Mouse (Mus musculus): ENCODE measurements at regions not wholly inside any gene's neighbourhood (a gene's known extent, or its start where the extent isn't known, plus 50 kb on each side); places are given as distances from the start of the nearest gene placed in this dataset.

DNA sequence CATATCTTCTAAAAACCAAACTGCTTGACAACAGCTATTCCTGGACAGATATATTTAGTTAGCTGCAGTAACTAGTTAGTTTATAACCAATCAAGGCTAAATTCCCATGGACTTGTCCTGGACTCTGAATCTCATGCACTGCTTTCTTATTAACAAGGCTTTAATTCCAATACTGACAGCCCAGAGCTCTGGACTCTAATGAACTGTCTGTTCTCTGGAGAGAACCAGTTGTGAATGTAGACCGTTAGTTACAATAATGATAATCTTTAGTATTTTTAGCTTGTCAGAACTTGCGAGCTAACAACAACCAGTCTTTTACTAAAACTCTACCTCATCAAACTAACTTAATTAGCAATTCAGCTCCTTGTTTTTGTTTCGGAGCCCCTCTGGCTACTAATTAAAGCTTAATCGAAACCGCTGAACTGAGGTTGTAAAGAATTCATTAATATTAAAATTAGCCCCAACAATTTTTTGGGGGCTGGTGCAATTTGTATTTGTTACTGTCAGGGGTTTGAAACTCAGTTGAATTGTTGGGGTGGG lies 316.3 kb downstream of the Tmem182 start:
- TF ChIP-seq POLR2A (IDR thresholded peaks at IDR 0.05; ENCODE audit: control insufficient read depth in 1 of 2, insufficient read depth in 1 of 2, low read depth in 1 of 2, low read length in 2 of 2, poor library complexity in 1 of 2) (no peak), ZKSCAN1 (IDR thresholded peaks at IDR 0.05; ENCODE audit: low read depth, low read length) (no peak), USF2 (IDR thresholded peaks at IDR 0.05; ENCODE audit: borderline replicate concordance in 1 of 2, insufficient read depth in 1 of 2, low read depth in 1 of 2, low read length in 2 of 2) (no peak), GABPA (IDR thresholded peaks at IDR 0.05; ENCODE audit: low read depth, low read length) (no peak), MYC (IDR thresholded peaks at IDR 0.05; ENCODE audit: low read depth, low read length) (no peak), CTCF (IDR thresholded peaks at IDR 0.05 in 2 of 3, conservative IDR thresholded peaks at IDR 0.05 in 1 of 3; ENCODE audit: control insufficient read depth in 1 of 3, insufficient read depth in 1 of 3, low read depth in 2 of 3, low read length in 3 of 3, poor library complexity in 1 of 3, severe bottlenecking in 1 of 3) (no peak), MAZ (IDR thresholded peaks at IDR 0.05; ENCODE audit: low read depth, low read length) (no peak), ETS1 (IDR thresholded peaks at IDR 0.05; ENCODE audit: low read depth, low read length) (no peak), ZMIZ1 (IDR thresholded peaks at IDR 0.05; ENCODE audit: low read depth, low read length) (no peak), MXI1 (IDR thresholded peaks at IDR 0.05; ENCODE audit: low read depth, low read length) (no peak), POLR2AphosphoS2 (IDR thresholded peaks at IDR 0.05; ENCODE audit: low read length) (no peak), CHD1 (IDR thresholded peaks at IDR 0.05; ENCODE audit: low read depth, low read length) (no peak), E2F4 (IDR thresholded peaks at IDR 0.05; ENCODE audit: borderline replicate concordance, low read depth, low read length) (no peak), GATA1 (IDR thresholded peaks at IDR 0.05; ENCODE audit: low read depth, low read length) (no peak), MAFK (IDR thresholded peaks at IDR 0.05; ENCODE audit: borderline replicate concordance, low read depth, low read length) (no peak), TBP (IDR thresholded peaks at IDR 0.05; ENCODE audit: low read depth, low read length) (no peak), NELFE (IDR thresholded peaks at IDR 0.05; ENCODE audit: low read depth, low read length) (no peak), MEF2A (IDR thresholded peaks at IDR 0.05; ENCODE audit: extremely low read depth, insufficient replicate concordance, low read depth, low read length, poor library complexity, severe bottlenecking) (no peak)
- H3K9me3 ChIP-seq (replicated peaks; ENCODE audit: insufficient read depth, low read length) = no peaks in the 10 kb centered on the region
- no peak for DNase-seq (ENCODE audit: low read depth, low spot score)

DNA sequence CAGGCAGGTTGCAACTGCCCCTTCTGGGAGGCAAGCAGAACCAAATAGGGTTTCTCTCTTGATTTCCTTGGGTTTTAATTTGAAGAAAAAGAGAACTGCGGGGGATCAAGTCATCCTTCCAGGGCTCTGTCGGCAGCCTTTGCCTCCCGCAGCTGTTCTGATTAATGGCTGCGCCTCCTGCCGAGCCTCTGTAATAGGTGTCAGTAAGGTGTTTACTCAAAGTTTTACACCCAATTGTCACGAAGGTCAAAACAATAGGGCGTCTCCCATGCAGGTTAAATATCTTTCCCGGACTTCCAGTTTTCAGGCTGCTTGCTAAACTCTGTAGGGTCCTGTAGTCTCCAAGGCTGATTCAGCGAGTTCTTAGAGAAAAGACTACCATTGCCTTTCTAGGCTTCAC lies 326.0 kb downstream of the Tmem182 start:
- H3K27me3 ChIP-seq (ENCODE audit: control insufficient read depth in 1 of 2, insufficient read depth in 2 of 2, low read length in 2 of 2) = no peaks in the 10 kb centered on the region
- TF ChIP-seq RCOR1 (IDR thresholded peaks at IDR 0.05; ENCODE audit: low read depth, low read length) (no peak), CTCF (IDR thresholded peaks at IDR 0.05 in 2 of 3, conservative IDR thresholded peaks at IDR 0.05 in 1 of 3; ENCODE audit: control insufficient read depth in 1 of 3, insufficient read depth in 1 of 3, low read depth in 2 of 3, low read length in 3 of 3, poor library complexity in 1 of 3, severe bottlenecking in 1 of 3) (no peak), HCFC1 (IDR thresholded peaks at IDR 0.05; ENCODE audit: low read depth, low read length) (no peak), MXI1 (IDR thresholded peaks at IDR 0.05; ENCODE audit: low read depth, low read length) (no peak), POLR2A (IDR thresholded peaks at IDR 0.05; ENCODE audit: control insufficient read depth in 1 of 2, insufficient read depth in 1 of 2, low read depth in 1 of 2, low read length in 2 of 2, poor library complexity in 1 of 2) (no peak), CHD2 (IDR thresholded peaks at IDR 0.05; ENCODE audit: low read length) (no peak)
- no peaks in the 10 kb centered on the region for H3K9me3 ChIP-seq (replicated peaks; ENCODE audit: insufficient read depth, low read length)
- no peak overlapping the region for H3K27ac ChIP-seq (ENCODE audit: control insufficient read depth, low read depth, low read length)
- H3K79me2 ChIP-seq (ENCODE audit: control insufficient read depth, insufficient read depth, low read length, poor library complexity) = no peaks in the 10 kb centered on the region
- DNase-seq (ENCODE audit: low read depth, low spot score) = no peak
- H3K36me3 ChIP-seq (ENCODE audit: control insufficient read depth in 1 of 2, insufficient read depth in 2 of 2, low read length in 2 of 2) = no peaks in the 10 kb centered on the region
- no peak overlapping the region for H3K9ac ChIP-seq (ENCODE audit: control insufficient read depth, low read depth, low read length, poor library complexity, severe bottlenecking)
- no peaks in the 10 kb centered on the region for H3K4me1 ChIP-seq (ENCODE audit: control insufficient read depth in 1 of 2, insufficient read depth in 2 of 2, low read length in 2 of 2)
- H3K4me3 ChIP-seq (ENCODE audit: control insufficient read depth in 1 of 2, insufficient read depth in 1 of 2, low read depth in 2 of 2, low read length in 2 of 2) = no peak overlapping the region

More for the DNA sequence above, 316.3 kb downstream of the Tmem182 start:
- H3K4me3 ChIP-seq (ENCODE audit: control insufficient read depth in 1 of 2, insufficient read depth in 1 of 2, low read depth in 2 of 2, low read length in 2 of 2) = no peak overlapping the region
- no peak overlapping the region for H3K9ac ChIP-seq (ENCODE audit: control insufficient read depth, low read depth, low read length, poor library complexity, severe bottlenecking)
- H3K36me3 ChIP-seq (ENCODE audit: control insufficient read depth in 1 of 2, insufficient read depth in 2 of 2, low read length in 2 of 2) = no peaks in the 10 kb centered on the region
- H3K27me3 ChIP-seq (ENCODE audit: control insufficient read depth in 1 of 2, insufficient read depth in 2 of 2, low read length in 2 of 2) = no peaks in the 10 kb centered on the region
- H3K4me1 ChIP-seq (ENCODE audit: control insufficient read depth in 1 of 2, insufficient read depth in 2 of 2, low read length in 2 of 2) = no peaks in the 10 kb centered on the region
- H3K79me2 ChIP-seq (ENCODE audit: control insufficient read depth, insufficient read depth, low read length, poor library complexity) = no peaks in the 10 kb centered on the region
- no peak overlapping the region for H3K27ac ChIP-seq (ENCODE audit: control insufficient read depth, low read depth, low read length)
